Mouse (Mus musculus): ENCODE data around the gene Ascl3. TPM values are rescaled to one million over a fixed set of nuclear protein-coding genes. Genes with fewer than 3 reads are reported as not detected.

The Ascl3 gene
- 1.1 TPM for total RNA-seq (2023)

DNA sequence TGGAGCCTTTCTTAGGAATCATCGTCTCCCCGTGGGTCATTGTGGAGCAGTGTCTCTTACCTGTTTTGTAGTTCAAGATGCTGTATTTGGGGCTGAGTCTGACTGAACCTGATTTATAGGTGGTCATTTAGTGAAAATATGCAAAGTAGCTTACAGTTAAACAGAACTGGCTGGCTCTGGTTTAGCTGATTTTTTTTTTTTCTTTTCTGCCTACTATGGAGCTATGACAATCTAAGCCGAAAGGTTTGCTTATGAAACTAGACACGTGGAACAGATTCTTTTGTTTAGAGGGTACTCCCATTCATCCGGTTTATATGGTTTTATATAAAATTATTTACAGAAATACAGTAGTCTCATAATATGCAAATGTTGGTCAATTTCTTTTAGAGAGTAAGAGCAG is at the start of gene Ascl3:
Ascl3 (minus strand) TSS at position 101 of the 400 bp plus-strand sequence.

DNA sequence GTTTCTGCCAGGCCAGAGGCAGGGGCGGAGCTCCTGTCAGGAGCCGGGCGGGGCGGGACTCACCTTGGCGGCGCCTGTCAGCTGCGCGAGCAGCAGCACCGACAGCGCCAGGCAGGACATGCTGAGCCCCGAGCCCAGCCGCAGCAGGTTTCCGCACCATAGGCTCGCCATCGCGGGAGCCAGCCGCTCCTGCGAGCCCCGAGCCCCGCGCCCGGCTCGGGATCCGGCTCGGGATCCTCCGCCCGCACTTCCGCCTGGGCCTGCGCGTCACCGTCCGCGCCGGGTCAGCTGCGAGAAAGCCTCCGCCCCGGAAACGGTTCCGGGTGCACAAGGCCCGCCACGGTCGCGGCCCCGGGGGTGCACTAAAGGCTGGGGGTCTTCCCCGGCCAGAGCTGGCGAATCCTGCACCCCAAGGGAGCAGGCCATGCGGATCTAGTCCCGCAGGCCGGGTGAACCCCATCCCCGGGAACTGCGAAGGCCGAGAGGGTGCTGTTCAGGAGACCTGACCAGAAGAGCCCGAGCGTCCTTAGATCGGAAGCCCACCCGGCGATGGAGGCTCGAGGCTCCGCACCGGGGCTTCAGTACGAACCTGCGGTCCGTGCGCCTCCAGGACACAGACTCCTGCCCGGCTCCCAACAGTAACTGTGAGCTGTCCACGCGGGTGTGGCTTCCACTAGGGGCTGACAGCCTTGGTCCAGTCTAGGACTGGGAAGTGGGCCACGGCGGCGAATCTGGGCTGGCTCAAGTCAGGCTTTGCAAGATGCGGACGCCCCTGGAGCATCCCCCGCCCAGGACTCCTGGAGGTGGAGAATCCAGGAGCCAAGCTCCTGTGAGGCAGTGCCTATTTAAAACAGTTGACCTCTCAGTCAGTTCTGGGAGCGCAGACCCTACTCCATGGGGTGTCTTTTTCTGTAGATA is 20.7 kb upstream of the Ascl3 start, which contains the start of gene Tmem9b:
Tmem9b (minus strand) TSS at position 868 of the 918 bp plus-strand sequence.

GRCm38 (mm10) chr7:109723697-109724096 is 7.8 kb downstream of the Ascl3 start, which contains the start of gene BC051019:
TSS of gene BC051019 (minus strand) at chr7:109723850.

DNA sequence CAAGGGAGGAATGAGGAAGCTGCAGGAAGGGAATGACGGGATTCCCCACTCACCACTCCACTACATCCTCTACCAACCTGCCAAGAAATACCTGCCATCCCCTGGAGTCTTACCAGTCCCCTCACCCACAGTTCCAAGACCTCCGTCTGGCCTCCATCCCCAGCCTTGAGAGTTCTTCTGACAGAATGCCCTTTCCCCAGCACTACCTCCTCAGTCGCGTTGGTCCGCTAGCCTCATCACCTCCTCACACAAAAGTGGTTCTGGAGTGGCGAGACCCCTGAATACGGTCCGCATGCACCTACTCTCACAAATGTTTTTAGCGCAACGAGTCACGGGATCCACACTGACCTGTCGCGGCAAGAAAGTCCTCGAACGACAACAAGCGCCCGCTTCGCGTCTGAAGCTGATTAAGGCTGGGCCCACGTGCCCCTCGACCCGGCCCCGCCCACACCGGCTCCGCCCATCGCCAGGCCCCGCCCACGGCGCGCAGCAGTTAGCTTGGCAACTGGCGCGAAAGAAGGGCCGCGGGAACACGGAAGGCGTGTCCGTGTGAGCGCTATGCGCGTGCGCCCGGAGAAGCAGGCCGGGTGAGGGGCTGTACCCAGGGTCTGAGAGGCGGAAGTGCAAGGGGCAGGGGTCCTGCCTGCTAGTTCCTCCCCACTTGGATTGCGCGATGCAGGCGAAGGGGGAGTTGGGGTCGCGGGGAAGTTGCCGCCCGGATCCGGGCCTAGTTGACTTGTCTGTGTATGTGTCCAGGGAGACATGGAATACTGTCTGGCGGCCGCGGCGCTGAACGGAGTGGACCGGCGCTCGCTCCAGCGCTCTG is 28.1 kb downstream of the Ascl3 start, which contains the start of the genes St5 and Akip1:
St5 (minus strand) TSS at position 416 of the 826 bp plus-strand sequence.
Akip1 (plus strand) TSS at position 501 of the 826 bp plus-strand sequence.

Other genes starting within 250 kb of the Ascl3 start
- gene Trim66, start 223.6 kb downstream of the Ascl3 start, total RNA-seq (2023): 0.24 TPM
- gene Rpl27a, start 212.6 kb downstream of the Ascl3 start, total RNA-seq (2023): 670 TPM
- 1.3 TPM for gene St5, start 28.1 kb downstream of the Ascl3 start, total RNA-seq (2023)
- gene Akip1, start 28.0 kb downstream of the Ascl3 start, total RNA-seq (2023): 10.8 TPM
- not detected for gene BC051019, start 7.9 kb downstream of the Ascl3 start, total RNA-seq (2023)
- 34.5 TPM for gene Tmem9b, start 21.1 kb upstream of the Ascl3 start, total RNA-seq (2023)
- gene Nrip3, start 50.3 kb upstream of the Ascl3 start, total RNA-seq (2023): 0.12 TPM
- gene Scube2, start 134.0 kb upstream of the Ascl3 start, total RNA-seq (2023): not detected
- gene Dennd5a, start 228.7 kb upstream of the Ascl3 start, total RNA-seq (2023): 21.5 TPM

Measured in CD8-positive naive resting alpha-beta T cell, adult 57 days (primary cell).